Mouse (Mus musculus): Measurements from ENCODE around the gene Gamt. TPM values are rescaled to one million over a fixed set of nuclear protein-coding genes. Genes with fewer than 3 reads are reported as not detected.
"Not testable (repeated sequence)": the region's sequence is repeated elsewhere in the genome, so short reads cannot be mapped to it uniquely, and the experiment has no call there.

Gamt gene
- total RNA-seq, 1 experiment from 2014 or later = 398 TPM

GRCm38 (mm10) chr10:80227877-80228775, 32.7 kb downstream of the Gamt start:
- no peak for DNase-seq

GRCm38 (mm10) chr10:80227166-80227539, 33.7 kb downstream of the Gamt start:
- no peak for DNase-seq

GRCm38 (mm10) chr10:80226416-80227165, 34.2 kb downstream of the Gamt start, which contains the start of gene Mum1:
Gene Mum1, plus strand, starts transcription at chr10:80226434.
- peak; percentile 99 for DNase-seq

- DNase-seq = no peak
Observed at GRCm38 (mm10) chr10:80226071-80226415, 34.8 kb downstream of the Gamt start.

- not testable (repeated sequence) for DNase-seq
Observed at GRCm38 (mm10) chr10:80223137-80223536, 37.7 kb downstream of the Gamt start.

- no peak for DNase-seq
Observed at GRCm38 (mm10) chr10:80220676-80221075, 40.1 kb downstream of the Gamt start.

GRCm38 (mm10) chr10:80215048-80215772, 45.6 kb downstream of the Gamt start:
- DNase-seq = no peak

GRCm38 (mm10) chr10:80211547-80212103, 49.2 kb downstream of the Gamt start:
- DNase-seq = not testable (repeated sequence)

- no peak for DNase-seq
Observed at GRCm38 (mm10) chr10:80208841-80209371, 51.9 kb downstream of the Gamt start.

GRCm38 (mm10) chr10:80208248-80208647, 52.6 kb downstream of the Gamt start:
- DNase-seq = no peak

Small RNAs within 50 kb of the gene (microRNA-seq; reads per million reads assigned to microRNA genes)
- gene Mir6911 = 0 to 0.34 reads per million in 2 experiments

Other genes starting within 250 kb of the Gamt start
- 3.7 and 4.3 TPM in 2 replicates for gene Arhgap45, start 244.4 kb downstream of the Gamt start, total RNA-seq (2021)
- gene Polr2e, start 221.2 kb downstream of the Gamt start, total RNA-seq (2021) = 84.3 and 101 TPM in 2 replicates
- gene Gpx4, start 213.8 kb downstream of the Gamt start, total RNA-seq (2021) = 977 and 1,201 TPM in 2 replicates
- gene Sbno2, start 155.4 kb downstream of the Gamt start, total RNA-seq (2021) = 66.1 and 73.2 TPM in 2 replicates
- 154 TPM in 2 replicates for gene Stk11, start 145.2 kb downstream of the Gamt start, total RNA-seq (2021)
- 460 and 592 TPM in 2 replicates for gene Atp5d, start 122.4 kb downstream of the Gamt start, total RNA-seq (2021)
- 45.4 and 67.9 TPM in 2 replicates for gene Cbarp, start 120.2 kb downstream of the Gamt start, total RNA-seq (2021)
- gene Midn, start 112.7 kb downstream of the Gamt start, total RNA-seq (2021) = 74.1 and 97.4 TPM in 2 replicates
- gene Cirbp, start 95.0 kb downstream of the Gamt start, total RNA-seq (2021) = 49.9 and 142 TPM in 2 replicates
- gene 1600002K03Rik, start 88.1 kb downstream of the Gamt start, total RNA-seq (2021) = 15.6 and 16.7 TPM in 2 replicates
- 2.7 and 5.2 TPM in 2 replicates for gene Efna2, start 81.5 kb downstream of the Gamt start, total RNA-seq (2021)
- 23.4 and 37.9 TPM in 2 replicates for gene Mum1, start 34.6 kb downstream of the Gamt start, total RNA-seq (2021)
- 238 and 243 TPM in 2 replicates for gene Ndufs7, start 11.9 kb downstream of the Gamt start, total RNA-seq (2021)
- 111 and 117 TPM in 2 replicates for gene Dazap1, start 474 bp upstream of the Gamt start, total RNA-seq (2021)
- gene Rps15, start 31.4 kb upstream of the Gamt start, total RNA-seq (2021) = 1,145 and 1,195 TPM in 2 replicates
- 1.4 and 3.2 TPM in 2 replicates for gene Apc2, start 35.0 kb upstream of the Gamt start, total RNA-seq (2021)
- gene 2310011J03Rik, start 59.5 kb upstream of the Gamt start, total RNA-seq (2021) = 31.7 and 33.5 TPM in 2 replicates
- 3.0 and 4.3 TPM in 2 replicates for gene Pcsk4, start 68.5 kb upstream of the Gamt start, total RNA-seq (2021)
- gene Reep6, start 68.9 kb upstream of the Gamt start, total RNA-seq (2021) = 8.0 and 12.8 TPM in 2 replicates
- gene Adamtsl5, start 87.4 kb upstream of the Gamt start, total RNA-seq (2021) = 8.9 and 10.4 TPM in 2 replicates
- gene Plk5, start 95.4 kb upstream of the Gamt start, total RNA-seq (2021) = 0.15 TPM in 1 of 2 replicates, not detected in the other
- gene Mex3d, start 126.6 kb upstream of the Gamt start, total RNA-seq (2021) = 18.3 and 21.7 TPM in 2 replicates
- gene Mbd3, start 138.5 kb upstream of the Gamt start, total RNA-seq (2021) = 127 and 139 TPM in 2 replicates
- 728 and 779 TPM in 2 replicates for gene Uqcr11, start 145.8 kb upstream of the Gamt start, total RNA-seq (2021)
- 63.1 and 84.1 TPM in 2 replicates for gene Tcf3, start 172.6 kb upstream of the Gamt start, total RNA-seq (2021)
- gene Onecut3, start 233.8 kb upstream of the Gamt start, total RNA-seq (2021) = not detected in 2 replicates

Data from adrenal gland, postnatal 25 days (tissue).